Mouse (Mus musculus): ENCODE measurements around the gene Xpo5. TPM values are rescaled to one million over a fixed set of nuclear protein-coding genes. Genes with fewer than 3 reads are reported as not detected.

The Xpo5 gene
- total RNA-seq, 2 experiments from 2014 or later, result 15.8 to 18.8 TPM

DNA sequence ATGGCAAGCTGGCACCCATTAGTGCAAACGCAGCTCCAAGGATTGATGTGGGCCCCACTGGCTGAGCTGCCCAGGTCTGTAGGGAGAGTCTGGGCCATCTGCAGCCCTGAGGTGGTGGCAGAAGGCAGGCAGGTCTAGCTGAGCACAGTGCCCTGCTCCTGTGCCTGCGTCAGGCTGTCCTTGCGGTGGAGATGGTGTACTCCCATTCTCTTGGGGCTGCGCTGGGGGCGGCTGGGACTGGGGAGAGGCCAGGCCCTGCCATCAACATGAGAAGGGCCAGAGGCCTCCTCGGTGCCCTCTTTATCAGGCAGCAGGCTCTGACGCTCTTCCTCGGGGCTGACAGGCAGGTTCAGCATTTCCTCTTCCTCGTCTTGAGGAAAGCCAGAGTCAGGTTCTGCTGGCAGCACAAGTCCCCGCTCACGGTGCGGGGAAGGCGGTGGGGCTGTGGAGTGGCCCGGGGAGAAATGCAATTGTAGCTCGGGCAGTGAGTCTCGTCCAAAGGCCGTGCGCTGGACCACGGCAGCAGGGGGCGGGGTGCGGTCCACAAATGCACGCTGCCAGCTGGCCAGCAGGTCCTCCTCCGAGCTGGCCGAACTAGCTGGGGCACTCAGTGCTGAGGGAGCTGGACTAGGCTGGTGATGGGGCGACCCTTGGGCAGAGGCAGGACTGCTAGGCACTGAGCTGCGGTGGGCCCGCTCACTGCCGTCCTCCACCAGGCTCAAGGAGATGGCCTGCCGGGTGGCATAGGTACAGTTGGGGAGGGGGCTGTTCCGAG lies 55.9 kb downstream of the Xpo5 start:
- DNase-seq, result no peak

DNA sequence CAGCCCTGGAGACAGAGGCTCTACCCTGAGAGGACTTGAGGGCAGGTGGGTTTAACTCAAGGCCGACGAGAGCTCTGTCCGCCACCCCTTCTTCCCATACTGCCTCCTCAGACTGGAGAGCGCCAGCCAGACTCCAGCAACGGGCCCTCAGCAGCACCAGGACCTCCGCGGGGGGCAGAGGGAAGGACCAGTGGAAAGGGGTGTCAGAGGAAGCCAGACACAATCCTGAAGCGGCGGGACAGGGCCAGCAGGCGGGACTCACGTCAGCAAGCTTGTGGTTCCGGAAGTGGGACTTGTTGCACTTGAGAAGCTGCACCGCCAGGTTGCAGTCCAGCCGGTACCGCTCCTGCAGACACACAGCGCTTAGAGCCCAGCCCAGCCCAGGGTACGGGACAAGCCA lies 57.1 kb downstream of the Xpo5 start:
- DNase-seq, result no peak

DNA sequence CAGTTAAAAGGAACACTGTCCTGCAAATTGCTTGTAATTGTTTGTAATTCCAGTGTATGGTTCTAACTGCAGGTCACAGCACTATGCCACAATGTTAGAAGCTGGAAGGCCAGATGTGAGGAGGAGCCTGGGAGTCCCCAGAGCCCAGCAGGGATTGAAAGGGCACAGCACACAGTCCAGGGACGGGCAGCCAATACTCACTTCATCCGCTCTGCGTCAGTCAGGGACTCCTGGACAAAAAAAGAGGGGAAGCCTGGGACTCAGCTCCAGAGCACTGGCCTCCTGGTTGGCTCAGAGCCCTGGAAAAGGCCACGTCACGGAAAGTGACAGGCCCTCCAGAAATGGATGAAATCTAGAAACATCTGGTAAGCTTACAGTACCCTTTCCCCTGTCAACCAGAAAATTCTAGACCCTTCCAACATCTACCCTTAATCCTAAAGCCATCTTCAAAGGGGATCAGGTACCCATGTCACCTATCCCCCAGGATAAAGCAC lies 59.7 kb downstream of the Xpo5 start:
- no peak for DNase-seq

DNA sequence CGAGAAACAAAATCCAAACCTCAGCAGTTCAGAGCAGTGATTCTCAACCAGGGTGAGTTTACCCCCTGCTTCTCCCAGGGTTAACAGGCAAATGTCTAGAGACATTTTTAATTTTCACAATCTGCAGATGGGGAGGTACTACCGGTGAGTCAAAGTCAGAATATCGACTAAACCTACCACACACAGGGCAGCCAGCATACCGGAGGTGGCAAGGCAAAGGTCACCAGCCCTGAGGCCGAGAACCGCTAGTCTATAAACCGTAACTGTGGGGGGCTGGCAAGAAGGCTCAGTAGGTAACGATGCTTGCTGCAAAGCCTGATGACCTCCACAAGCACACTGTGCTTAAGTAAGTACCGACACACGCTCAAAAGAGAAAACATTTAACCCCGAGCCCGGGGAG lies 62.9 kb downstream of the Xpo5 start:
- DNase-seq, result no peak

DNA sequence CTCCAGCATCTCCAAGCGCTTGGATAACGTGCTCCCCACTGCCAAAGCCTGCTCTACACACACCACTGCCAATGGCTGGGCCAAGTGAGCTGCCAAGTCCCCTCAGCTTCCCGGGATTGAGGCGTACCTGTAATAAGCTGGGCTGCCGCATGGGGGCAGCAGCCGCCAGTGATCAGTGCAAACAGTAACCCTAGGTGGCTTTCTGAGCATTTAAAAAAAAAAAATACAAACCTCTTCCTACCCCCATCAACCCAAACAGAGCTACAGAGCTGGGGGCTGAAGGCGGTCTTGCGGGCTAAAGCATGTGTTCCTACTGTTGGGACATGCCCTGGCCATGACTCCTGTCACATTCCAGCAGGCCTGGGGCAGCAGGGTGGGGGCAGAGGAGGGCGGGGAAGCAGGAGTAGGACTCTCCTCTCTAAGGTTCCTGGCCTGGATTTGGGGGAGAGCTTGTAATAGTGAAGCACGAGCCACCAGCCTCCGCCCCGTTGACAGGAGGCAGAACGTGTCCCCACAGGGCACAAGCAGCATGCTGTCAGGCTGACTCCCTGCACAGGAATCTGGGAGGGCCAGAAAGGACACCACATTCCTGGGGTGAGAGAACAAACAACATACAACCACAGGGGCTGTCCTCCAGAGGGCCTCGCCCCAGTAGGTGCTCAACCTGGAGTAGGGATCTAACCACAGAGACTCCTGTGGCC lies 63.5 kb downstream of the Xpo5 start:
- peak; percentile 87 for DNase-seq

DNA sequence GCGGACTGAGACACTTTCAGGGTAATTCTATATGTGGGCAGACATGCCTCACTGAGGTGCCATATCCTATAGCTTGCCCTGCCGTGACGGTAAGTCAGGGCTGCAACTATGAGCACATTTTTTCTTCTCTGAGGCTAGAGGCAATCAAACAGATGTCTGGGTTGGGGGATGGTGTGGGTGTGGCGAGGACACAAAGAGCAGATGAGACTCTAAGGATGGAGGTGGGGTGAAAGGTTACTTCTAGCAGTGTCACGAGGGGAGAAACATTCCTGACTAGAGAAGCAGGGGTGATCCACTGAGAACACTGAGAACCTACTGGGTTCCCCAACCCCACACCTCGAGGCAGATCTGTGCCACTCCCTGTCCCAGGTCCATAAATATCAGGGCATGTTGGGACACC lies 64.4 kb downstream of the Xpo5 start:
- DNase-seq, result no peak

DNA sequence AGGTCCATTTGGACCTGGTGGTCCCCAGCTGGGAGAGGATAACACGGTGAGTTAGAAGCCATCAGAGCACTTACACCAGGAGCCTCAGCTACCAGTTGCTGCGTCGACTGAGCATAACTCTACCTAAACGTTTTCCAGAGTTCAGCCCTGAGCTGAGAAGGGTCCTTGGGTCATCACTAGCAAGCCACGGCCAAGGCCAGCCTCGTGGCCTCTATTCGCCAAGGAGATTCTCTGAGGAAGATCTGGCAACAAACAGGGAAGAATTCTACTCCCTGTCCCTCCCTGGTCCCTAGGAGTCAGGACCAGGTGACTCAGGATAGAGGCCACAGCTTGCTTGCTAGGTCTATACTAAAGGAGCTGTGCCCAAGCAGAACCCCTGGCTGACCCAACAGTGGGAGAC lies 64.9 kb downstream of the Xpo5 start:
- DNase-seq, result no peak

DNA sequence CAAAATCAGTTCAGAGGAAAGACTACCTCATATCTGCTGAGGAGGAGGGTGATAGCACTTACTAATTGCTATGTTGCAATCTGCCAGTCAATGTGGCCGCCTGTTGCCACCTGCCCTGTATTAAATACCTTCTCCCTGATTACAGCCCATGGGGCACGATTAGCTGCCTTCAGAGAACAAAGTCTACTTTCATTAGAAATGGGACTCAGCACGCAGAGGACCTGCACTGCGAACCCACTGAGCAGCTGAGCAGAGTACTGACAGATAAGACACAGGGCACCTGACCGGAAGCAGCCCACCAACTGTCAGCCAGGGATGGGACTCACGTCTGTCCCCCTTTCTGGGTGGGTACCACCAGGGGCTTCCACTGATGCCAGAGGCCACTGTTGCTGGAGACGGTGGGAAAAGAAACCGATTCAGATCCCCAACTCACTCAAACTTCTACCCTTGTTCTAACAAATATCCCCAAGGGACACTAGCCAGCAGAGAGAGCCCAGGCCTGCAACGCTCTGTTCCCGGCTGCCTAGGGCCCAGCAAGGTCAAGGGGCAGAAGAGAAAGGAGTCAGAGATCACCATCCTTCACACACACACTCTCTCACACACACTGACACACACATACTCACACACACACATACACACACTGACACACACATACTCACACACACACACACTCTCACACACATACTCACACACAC lies 65.6 kb downstream of the Xpo5 start:
- DNase-seq, result no peak

DNA sequence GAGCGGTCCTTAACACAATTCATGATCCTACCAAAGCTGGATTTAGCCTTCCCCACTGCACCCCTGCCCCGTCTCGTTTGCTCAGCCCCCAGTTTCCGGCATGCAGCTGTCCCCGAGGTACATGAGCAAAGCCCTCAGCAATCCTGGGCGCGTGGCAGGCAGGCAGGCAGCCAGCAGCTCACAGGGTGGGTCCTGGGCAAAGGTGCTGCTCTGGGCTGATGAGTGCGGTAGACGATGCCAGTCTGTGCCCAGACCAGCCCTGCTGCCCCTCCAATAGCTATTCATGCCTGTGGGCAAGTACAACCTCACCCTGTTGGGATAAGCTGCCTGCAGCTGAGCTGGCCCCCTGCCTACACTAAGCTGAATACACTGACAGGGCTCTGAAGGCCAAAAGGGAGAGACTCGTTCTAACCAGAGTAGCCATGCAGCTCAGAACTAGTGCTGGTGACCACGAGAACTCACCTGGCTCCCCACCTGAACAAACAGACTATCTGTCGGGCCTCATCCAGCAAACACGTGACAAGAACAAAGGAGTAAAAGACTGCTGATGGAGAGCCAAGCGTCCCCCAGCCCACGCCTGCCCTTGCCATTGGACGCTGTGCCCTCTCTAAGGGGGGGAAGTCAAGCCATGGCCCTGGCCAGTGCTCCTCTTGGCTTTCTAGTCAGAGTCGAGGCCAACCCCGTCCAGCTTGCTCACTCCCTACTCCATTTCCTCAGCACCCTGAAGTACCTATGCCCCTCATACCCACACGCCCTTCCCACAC lies 67.4 kb downstream of the Xpo5 start:
- DNase-seq, result peak; percentile 61

DNA sequence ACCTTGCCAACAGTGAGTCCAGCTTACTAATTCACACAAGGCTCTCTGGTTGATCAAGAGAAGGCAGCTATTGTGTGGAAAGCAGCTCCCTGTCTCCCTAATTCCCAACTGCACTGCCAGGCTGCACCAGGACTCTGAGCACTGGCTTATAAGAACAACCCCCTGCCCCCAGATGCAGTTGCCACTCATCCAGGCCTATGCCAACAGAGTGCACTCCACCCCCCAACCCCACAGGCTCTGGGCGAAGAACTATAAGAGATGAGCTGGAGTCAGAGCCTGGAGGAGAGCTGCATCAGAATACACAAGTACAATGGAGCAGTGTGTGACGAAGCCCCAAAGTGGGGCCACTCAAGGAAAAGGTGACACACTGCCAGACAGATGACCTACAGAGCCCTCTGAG lies 69.5 kb downstream of the Xpo5 start:
- no peak for DNase-seq

DNA sequence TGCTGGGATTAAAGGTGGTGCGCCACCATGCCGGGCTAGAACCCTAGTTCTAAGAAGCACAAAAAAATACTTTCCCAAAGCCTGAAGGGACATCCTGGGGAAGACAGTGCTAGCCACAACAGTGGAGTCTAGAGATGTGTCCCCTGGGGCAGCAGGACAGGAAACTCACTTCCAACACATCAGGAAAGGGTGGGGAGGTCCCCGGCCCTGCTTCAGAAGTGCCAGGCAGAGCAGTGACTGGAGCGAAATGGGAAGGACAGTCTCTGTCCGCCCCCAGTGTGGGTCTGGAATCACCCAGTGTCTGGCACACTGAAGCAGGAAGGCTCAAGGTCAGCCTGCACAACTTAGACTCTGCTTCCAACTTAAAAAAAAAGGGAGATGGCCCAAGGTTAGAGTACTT lies 70.1 kb downstream of the Xpo5 start:
- no peak for DNase-seq

DNA sequence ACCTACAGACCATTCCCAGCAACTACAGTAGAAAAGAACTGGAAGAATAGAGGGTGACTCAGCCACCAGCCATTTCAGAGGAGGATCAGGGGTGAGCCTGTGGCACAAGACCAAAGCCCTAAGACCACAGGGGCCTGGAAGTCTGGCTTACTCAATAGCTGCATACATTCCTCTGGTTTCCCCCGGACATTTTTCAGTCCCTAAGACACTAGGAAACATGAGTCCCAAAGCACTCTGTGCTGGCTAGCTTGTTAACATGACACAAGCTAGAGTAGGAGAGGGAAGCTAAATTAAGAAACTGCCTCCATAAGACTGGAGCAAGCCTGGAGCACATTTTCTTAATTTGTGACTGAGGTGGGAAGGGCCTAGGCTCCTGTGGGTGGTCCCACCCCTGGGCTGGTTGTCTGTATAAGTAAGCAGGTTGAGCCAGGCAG lies 71.2 kb downstream of the Xpo5 start:
- no peak for DNase-seq

DNA sequence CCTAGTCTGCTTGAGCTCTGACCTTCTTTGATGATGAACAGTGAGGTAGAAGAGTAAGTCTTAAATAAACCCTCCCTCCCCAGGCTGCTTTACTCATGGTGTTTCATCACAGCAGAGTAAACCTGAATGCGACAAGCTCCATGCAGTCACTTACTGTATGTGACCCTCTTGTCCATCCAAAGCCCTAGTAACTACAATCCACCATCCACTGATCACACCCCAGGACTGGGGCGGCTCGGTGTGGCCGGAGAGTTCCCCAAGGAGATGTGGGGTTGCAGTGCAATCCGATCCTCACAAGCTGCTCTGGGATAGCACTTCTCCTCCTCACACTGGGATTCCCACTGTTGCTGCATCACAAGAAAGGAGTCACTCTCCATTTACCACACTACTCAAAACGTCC lies 71.9 kb downstream of the Xpo5 start:
- DNase-seq, result no peak

DNA sequence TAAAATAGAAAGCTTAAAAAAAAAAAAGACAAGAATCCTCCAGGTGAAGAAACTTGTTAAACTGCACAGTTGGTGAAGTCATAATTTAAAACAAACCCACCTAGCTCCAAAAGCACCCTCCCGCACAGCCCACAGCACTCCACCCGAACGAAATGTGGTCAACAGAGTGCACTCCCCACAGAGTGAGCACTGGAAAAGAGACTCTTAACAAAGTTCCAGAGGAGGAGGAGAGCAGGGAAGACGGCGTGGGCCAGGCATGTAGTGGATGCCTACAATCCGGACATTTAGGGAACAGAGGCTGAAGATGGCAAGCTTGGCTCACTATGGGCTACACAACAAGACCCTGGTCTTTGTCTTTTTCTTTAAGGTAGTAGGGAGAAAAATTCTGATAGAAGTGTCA lies 72.5 kb downstream of the Xpo5 start:
- DNase-seq, result no peak

DNA sequence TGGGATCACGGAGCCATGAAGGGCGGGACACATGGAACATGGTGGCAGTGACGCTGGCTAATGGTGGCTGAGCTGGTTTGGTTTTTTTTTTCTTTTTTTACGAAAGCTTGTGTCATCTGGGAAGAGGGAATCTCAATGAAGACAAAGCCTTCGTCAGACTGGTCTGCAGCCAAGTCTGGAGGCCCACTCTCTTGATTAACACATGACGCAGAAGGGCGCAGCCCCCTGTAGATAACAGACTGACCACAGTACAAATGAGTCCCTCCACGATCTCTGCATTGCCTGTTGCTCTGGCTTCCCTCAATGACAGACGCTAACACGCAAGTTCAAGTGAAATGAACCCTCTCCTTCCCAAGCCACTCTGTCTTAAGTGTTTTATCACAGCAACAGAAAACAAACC lies 72.9 kb downstream of the Xpo5 start:
- DNase-seq, result no peak

DNA sequence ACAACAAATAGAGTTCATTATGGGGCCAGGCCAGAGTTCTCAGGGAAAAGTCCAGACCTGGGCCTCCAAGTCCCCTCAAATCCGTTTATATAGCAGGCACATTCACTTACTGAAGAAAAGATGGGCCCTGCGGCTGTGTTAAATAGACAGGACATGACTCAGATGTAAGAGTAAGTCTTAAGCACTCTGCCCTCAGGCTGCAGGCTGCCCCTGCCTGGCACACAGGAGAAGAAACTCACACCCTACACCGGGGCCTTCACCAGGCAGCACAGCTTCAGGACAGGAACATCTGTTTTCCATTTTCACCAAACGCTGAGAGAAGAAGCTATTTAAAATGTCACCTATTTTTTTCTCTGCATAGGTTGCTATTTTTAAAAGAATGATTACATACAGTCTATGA lies 75.0 kb downstream of the Xpo5 start:
- DNase-seq, result no peak

DNA sequence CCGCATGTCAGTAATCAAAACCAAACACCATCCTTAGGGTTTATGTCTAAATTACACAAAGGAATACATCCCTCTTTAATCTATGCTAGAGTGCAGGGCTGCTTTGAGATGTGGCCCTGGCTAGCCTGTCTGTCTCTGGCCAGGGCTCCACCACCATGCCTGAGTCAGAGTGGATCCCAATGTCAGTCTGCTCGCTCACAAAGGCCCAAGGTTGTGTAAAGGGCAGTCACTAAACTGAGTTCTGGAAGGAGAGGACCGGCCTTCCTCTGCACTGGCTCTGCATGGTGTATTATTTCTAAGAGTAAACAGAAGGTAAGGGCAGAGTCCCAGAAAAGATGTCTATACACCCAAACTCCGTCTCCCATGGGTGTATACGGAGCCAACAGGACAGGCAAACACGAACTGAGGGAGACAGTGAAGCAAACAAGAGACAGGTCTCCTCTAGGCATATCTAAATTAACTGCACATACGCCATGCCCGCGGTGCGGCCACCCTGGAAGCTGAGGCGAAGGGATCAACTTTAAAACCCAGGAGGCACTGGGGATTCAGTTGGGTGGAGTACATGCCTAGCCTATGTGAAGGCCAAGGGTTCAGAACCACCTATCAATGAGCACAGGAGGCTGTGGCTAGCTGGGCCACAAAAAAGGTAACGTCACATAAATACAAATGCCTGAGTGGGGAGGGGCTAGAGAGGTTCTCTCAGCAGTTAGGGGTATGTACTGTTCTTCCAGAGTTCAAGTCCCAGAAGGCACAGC lies 75.6 kb downstream of the Xpo5 start:
- DNase-seq, result no peak

DNA sequence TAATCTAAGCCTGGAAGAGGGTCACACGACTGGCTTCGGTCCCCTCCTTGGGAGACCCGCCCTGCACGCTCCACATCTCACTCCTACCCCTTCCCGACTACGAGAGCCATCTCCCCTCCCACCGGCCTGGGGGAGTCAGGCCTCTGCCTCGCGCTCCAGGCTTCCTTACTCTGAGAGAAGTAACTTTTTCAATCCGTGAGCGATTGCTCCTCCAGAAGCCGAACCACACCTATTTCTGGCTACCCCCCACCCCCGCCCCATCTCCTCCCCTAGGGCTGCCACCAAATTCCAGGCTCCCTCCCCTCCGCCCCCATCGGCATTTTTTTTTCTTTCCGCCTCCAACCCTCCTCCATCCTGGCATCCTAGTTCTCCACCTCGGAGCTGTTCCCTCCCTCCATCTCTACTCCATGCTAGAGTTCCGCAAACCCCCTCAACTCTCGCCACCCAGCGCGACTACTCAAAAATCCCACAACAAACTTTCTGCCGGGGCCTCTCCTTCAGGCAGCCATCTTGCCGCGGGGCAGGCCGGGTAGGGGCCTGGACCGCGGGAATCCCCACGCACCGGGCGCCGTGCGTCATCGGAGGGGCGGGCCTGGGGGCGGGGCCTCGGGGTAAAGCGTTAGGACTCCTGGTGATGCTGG lies 80.0 kb downstream of the Xpo5 start, which contains the start of gene Tjap1:
TSS of gene Tjap1 (minus strand) at position 544 of the 641 bp plus-strand sequence.
- DNase-seq, result peak; percentile 89

DNA sequence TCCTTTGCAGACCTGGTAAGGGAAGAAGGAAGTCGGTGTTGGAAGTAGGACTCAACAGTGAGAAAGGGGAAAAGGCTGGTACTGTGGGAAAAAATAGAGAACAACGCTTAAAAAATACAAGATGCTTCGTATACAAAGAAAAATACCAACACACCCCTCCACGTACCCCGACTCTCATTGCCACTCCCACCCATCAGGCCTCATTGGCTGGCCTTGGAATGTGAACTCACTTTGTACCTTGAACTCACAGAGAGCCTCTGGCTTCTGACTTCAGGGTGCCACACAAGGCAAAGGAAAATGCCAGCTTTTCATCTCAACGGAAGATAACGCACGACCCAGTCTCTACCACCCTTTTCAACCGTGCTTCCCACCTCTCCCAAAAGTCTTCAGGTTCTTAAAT lies 80.6 kb downstream of the Xpo5 start:
- DNase-seq, result no peak

DNA sequence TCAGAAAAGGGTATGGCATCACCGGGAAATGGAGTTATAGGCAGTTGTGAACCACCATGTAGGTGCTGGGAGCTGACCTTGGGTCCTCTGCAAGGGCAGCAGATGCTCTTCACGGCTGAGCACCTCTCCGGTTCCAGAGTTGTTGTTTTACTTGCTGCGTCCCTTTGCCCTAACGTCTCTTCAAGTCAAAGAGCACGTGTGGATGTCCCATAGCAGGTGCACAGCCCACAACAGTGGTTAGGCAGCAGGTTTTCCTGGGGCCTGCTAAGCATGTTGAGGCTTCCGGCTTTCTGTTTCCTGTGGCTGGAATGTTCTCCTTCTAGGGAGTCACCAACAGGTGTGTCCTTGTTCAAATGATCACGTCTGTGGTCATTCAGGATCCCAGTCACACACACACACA lies 81.3 kb downstream of the Xpo5 start:
- no peak for DNase-seq

DNA sequence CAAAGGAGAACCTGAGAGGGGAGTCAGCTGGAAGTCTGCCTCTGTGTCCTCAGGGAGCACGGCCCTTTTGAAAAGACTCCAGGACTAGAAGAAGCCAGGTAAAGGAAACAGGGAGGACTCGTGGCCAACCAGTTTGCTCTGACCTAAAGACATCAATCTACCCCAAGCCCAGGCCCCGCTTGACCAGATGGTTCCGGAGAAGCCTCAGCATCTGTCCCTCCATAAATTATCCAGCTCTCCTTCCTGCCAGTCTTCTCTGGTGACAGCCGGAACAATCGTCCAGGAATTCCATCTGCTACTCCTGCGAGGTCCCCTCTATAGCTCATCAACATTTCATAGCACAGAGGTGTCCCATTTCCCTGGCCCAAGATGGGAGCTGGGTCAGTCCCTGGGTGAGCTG lies 82.1 kb downstream of the Xpo5 start:
- DNase-seq, result no peak
